Mouse (Mus musculus): ENCODE data around the gene Gm49776. TPM values are rescaled to one million over a fixed set of nuclear protein-coding genes. Genes with fewer than 3 reads are reported as not detected.
"Not testable (repeated sequence)": the region's sequence is repeated elsewhere in the genome, so short reads cannot be mapped to it uniquely, and the experiment has no call there.

Gm49776 gene
- not detected for total RNA-seq (2021)
- long read RNA-seq, experiment 1, result 0 reads
- long read RNA-seq, experiment 2, result 0 reads

- DNase-seq (ENCODE audit: low spot score in 2 of 2), result no peak
Measured at GRCm38 (mm10) chr16:18258221-18258620, at the start of gene Gm49776. Gm49776 (minus strand) TSS chr16:18258321.

DNA sequence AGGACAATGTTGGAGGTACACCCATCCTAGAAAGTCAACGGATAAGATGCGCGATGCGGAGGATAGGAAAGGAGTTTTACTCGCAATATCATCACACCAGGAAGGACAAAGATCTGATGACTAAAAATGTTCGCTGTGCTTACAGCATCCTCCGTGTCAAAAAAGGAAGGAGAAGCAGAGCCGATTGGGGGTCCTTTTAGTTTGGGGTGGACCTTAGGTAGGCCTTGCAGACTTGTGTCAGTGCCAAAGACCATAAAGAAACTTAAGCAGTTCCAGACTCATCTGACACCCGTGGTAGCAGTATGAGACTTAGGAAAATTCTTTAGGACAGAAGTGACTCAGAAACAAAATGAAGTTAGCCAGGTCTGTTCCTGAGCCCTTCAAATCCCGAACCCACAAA lies 31.5 kb upstream of the Gm49776 start:
- not testable (repeated sequence) for DNase-seq (ENCODE audit: low spot score in 2 of 2)

DNA sequence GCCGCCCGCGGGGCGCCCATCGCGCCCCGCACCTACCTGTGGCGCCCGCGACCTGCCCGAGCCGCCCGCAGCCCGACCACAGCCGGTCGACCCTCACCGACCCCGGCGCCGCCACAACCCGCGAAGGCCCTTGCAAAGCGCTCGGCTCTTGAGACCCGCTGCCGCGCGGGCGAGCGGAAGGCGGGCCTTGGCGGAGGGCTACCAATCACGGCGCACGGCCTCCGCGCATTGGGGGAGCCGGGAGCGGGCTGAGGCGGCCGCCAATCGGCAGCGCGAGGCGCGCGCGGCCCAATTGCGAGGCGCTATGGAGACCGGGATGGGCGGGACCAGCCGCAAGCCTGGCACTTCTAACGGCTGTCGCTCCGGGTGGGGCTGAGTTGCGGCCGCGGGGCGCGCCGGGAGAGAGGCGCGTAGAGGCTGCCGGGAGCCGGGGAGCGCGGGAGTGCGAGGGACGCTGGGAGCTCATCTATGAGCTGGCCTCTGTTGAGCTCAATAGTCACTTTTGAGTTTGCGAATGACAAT lies 31.0 kb upstream of the Gm49776 start, which contains the start of gene Dgcr8:
TSS of gene Dgcr8 (minus strand) at position 180 of the 522 bp plus-strand sequence.
- peak; percentile 96 to 98 for DNase-seq (ENCODE audit: low spot score in 2 of 2)

DNA sequence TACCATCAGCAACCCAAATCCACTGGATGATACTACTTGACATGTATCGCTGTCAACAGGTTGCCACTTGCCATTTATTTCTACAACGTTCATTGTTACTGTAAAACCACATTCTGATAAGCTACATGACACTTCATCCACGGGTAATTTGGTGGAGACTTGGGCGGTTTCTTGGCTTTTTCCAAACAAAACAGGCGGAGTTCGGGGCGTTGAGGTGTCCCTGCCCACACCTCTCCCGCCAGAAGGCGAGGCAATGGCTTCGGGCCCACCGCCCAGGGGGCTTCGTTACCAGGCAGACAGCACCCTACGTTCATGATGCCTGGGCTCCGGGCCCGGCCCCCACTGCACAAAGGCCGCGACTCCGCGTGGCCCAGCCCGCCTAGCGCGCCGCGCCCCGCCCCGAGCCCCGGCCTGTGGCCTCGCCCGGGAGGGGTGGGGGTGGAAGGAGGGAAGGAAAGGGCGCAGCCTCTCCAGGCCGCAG lies 30.5 kb upstream of the Gm49776 start:
- DNase-seq (ENCODE audit: low spot score in 2 of 2), result peak in 1 of 2 experiments; percentile 44

GRCm38 (mm10) chr16:18288166-18288565 lies 30.0 kb upstream of the Gm49776 start:
- no peak for DNase-seq (ENCODE audit: low spot score in 2 of 2)

- DNase-seq (ENCODE audit: low spot score in 2 of 2), result no peak
Measured at GRCm38 (mm10) chr16:18275166-18275565, 17.0 kb upstream of the Gm49776 start.

- no peak for DNase-seq (ENCODE audit: low spot score in 2 of 2)
Measured at GRCm38 (mm10) chr16:18268182-18268581, 10.1 kb upstream of the Gm49776 start.

GRCm38 (mm10) chr16:18265024-18265423 lies 6.9 kb upstream of the Gm49776 start:
- DNase-seq (ENCODE audit: low spot score in 2 of 2), result no peak

DNA sequence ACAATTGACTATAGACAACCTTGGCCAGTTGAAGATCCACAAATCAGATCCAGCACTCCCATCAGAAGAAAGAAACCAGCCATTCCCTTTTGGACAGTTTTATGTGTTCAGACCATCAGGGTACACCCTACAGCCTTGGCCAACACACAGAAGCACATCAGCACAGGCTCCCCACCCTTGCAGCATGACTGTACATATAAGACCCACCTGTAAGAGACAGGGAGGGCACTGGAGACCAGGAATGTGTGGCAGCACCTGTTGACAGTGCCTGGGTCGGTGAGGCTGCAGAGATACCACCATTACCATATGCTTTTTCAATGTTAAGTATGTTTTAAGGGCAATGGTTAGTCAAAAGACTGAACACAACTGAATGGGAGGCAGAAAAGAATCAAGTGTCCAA lies 4.3 kb downstream of the Gm49776 start:
- DNase-seq (ENCODE audit: low spot score in 2 of 2), result no peak

DNA sequence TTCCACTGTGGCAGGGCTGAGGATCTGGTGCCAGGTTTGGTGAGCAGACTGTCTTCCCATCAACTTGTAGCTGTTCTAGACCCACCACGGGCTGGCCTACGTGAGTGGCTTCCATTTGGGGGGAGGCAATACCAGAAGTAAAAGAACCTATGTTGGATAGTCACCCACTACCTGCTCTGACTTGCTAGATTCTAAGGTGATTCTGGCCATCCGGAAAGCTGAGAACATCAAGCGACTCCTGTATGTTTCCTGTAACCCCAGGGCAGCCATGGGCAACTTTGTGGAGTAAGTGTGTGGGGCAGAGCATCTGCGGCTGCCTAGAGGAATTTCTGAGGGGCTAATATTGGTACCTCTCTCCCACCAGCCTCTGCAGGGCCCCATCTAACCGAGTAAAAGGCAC lies 5.4 kb downstream of the Gm49776 start:
- no peak for DNase-seq (ENCODE audit: low spot score in 2 of 2)

GRCm38 (mm10) chr16:18250828-18251790 lies 7.0 kb downstream of the Gm49776 start:
- no peak for DNase-seq (ENCODE audit: low spot score in 2 of 2)

DNA sequence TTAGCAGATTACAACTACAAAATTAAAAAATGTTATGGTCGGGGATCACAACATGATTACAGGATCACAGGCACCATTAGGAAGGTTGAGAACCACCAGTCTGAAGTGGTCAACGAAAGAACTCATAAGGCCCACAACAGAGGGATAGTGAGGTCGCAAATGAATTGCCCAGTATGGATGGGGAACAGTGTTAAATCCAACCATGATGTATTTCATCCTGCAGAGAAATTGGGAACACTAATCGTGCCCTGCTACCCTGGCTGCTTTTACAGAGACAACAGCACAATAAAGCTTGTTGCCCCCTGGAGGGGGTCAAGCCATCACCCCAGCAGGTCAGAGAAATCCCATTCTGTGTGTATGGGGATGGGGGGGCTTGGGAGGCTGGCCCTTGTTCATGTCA lies 7.9 kb downstream of the Gm49776 start:
- DNase-seq (ENCODE audit: low spot score in 2 of 2), result no peak

DNA sequence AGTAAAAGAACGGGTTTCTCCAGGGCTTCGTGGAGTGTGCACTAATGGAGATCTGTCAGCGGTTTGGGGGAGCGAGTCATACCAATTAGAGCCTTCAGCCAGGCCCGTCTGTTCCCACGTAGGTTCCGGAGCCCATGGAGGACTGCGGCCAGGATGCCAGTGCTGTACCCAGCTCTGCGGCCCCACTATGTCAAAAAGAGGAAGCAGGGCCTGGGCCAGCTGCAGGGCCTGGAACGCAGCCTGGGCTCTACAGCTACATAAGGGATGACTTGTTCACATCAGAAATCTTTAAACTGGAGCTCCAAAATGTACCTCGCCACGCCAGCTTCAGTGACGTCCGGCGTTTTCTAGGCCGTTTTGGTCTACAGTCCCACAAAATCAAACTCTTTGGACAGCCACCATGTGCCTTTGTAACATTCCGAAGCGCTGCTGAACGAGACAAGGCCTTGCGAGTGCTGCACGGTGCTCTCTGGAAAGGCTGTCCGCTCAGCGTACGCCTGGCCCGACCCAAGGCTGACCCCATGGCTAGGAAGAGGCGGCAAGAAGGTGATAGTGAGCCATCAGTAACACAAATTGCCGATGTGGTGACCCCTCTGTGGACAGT lies 8.7 kb downstream of the Gm49776 start:
- DNase-seq (ENCODE audit: low spot score in 2 of 2), result peak; percentile 57 to 63

DNA sequence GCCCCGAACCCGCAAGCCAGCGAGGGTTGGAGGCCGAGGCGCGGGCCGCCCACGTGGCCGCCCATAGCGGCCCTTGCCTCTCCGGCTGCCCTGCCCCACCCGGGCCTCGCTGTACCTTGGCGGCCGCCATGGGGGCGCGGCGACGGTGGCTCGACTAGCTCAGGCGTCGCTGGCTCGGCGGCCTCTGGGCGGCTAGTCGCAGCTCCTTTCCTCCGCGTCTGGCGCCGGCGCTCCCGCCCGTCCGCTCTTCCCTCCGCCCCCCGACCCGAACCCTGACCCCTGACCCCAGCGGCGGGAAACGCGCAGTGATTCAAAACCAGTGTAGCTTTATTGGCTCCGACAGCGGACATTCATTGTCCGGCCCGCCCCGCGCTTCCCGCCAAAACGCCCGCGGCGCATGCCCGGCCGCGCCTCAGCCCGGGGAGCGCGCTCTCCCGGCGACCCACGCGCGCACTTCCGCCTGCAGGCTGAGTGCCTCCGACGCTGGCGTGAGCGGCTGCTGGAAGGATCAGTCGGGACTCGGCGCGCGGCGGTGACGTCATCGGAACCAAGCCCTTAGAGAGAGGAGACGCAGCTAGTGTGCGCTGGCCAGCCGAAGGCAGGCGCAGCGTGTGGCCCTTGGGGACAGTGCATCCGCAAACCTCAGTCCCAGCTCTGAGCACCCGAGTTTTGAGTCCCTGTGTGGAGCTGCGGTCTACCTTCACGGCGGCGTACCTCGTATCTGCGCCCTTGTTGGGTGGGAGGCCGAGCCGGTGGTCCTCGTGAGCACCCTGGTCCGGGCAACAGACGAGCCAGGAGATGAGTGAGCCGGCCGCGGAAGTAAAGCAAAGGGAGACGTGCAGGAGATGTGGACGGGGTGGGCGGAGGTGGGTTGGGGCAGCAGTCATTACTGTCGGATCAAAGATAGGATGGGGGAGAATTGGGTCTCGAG lies 9.4 kb downstream of the Gm49776 start, which contains the start of the genes Trmt2a and Ranbp1:
TSS of gene Trmt2a (plus strand) at position 247 of the 931 bp plus-strand sequence.
TSS of gene Ranbp1 (minus strand) at position 300 of the 931 bp plus-strand sequence.
- DNase-seq (ENCODE audit: low spot score in 2 of 2), result peak; percentile 97 to 98

- peak in 1 of 2 experiments; percentile 32 for DNase-seq (ENCODE audit: low spot score in 2 of 2)
Measured at GRCm38 (mm10) chr16:18247521-18248399, 10.4 kb downstream of the Gm49776 start.

- DNase-seq (ENCODE audit: low spot score in 2 of 2), result no peak
Measured at GRCm38 (mm10) chr16:18241581-18241980, 16.5 kb downstream of the Gm49776 start.

- DNase-seq (ENCODE audit: low spot score in 2 of 2), result no peak
Measured at GRCm38 (mm10) chr16:18236676-18237501, 21.2 kb downstream of the Gm49776 start.

DNA sequence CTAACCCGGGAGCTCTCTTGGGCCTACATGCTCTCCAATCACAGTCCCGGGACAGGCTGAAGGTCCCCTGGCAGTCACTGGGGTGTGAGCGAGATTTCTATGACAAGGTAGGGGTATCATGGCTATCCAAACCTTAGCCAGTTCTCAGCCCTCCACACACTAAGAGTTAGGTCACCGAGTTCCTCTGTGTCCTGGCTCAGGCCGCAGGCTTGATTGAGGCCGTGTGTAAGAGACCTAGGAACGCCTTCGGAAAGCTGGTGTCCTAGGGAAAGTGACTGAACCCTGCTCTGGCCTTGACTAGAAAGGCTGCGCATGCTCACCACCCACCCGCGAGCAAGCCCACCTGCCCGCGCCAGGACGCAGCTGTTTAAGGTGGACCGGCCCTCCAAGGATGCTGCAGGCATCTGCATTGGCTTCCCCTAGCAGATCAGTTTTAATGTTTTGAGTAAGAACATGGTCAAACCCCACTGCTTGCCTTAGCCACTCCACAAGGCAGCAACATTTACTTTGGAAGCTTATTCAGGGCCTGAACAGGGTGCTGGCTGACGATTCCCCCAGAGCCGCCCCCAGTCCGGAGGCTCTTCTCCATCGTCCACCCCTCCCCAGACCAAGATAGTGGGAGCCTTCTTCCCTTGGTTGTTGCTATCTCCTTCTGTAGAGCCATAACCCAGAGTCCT lies 22.6 kb downstream of the Gm49776 start:
- DNase-seq (ENCODE audit: low spot score in 2 of 2), result peak; percentile 68 to 71
